Mouse (Mus musculus) limb, embryonic 15.5 days (tissue): ENCODE data around the gene Rasl11b. TPM values are rescaled to one million over a fixed set of nuclear protein-coding genes. Genes with fewer than 3 reads are reported as not detected.
A peak's percentile ranks its signal among the peaks of the same experiment; 100 is the strongest.

Experiments used
- ATAC-seq: fragments of 200-750 bp; cut with Nextera tagmentation; 2 replicates; pipeline ENCODE4 v1.8.0; 2017; ENCODE audit warnings: low read depth, moderate TSS enrichment; ENCODE audit not compliant: insufficient number of reproducible peaks, low FRiP score, low TSS enrichment
- H3K27ac ChIP-seq: fragments of 300-500 bp; sonication (generic); 2 replicates; pipeline ENCODE4 v1.5.1; 2015; ENCODE audit warnings: moderate library complexity, mild to moderate bottlenecking, inconsistent platforms
- H3K27me3 ChIP-seq: fragments of 300-500 bp; sonication (generic); 2 replicates; pipeline ENCODE4 v1.6.1; 2015; ENCODE audit warnings: inconsistent platforms
- H3K36me3 ChIP-seq: fragments of 300-500 bp; sonication (generic); 2 replicates; pipeline ENCODE4 v1.6.1; 2015; ENCODE audit warnings: inconsistent platforms
- H3K4me1 ChIP-seq: fragments of 300-500 bp; sonication (generic); 2 replicates; pipeline ENCODE4 v1.6.1; 2015; ENCODE audit warnings: inconsistent platforms
- H3K4me2 ChIP-seq: fragments of 300-500 bp; sonication (generic); 2 replicates; pipeline ENCODE4 v1.6.1; 2015; ENCODE audit warnings: mild to moderate bottlenecking, inconsistent platforms
- H3K4me3 ChIP-seq: fragments of 300-500 bp; sonication (generic); 2 replicates; pipeline ENCODE4 v1.5.1; 2015; ENCODE audit warnings: mild to moderate bottlenecking, inconsistent platforms
- H3K9ac ChIP-seq: fragments of 300-500 bp; sonication (generic); 2 replicates; pipeline ENCODE4 v1.6.1; 2015; ENCODE audit warnings: inconsistent platforms
- H3K9me3 ChIP-seq: fragments of 300-500 bp; sonication (generic); 2 replicates; pipeline ENCODE4 v1.6.1; 2016; ENCODE audit warnings: inconsistent platforms
- WGBS: fragments of 180-500 bp; shearing (Covaris S2); methylation state at CpG from one replicate; pipeline ENCODE4 v1.1.7; 2015; 5-methylcytosine and 5-hydroxymethylcytosine counted together
- polyA plus RNA-seq: library from polyadenylated mRNA; unstranded; fragments of >200 nt; fragmentation: Nextera tagmentation; extraction: Ambion mirVana; gene quantifications from 2 replicates; pipeline ENCODE4 v1.2.1, GENCODE M21; 2015

Rasl11b gene
- polyA plus RNA-seq, 1 experiment from 2014 or later: 133 TPM

GRCm38 (mm10) chr5:74166642-74167041, 28.4 kb upstream of the Rasl11b start:
- Histone ChIP-seq H3K9me3 (no peaks in the 10 kb centered on the region), H3K4me1 (peaks cover 17% of the 10 kb centered on the region), H3K27ac (no peak overlapping the region), H3K4me2 (no peak overlapping the region), H3K9ac (no peak overlapping the region), H3K27me3 (no peaks in the 10 kb centered on the region), H3K36me3 (no peaks in the 10 kb centered on the region), H3K4me3 (no peak overlapping the region)
- WGBS: 93% methylated on average over 3 of the region's 3 CpGs
- ATAC-seq: no peak

DNA sequence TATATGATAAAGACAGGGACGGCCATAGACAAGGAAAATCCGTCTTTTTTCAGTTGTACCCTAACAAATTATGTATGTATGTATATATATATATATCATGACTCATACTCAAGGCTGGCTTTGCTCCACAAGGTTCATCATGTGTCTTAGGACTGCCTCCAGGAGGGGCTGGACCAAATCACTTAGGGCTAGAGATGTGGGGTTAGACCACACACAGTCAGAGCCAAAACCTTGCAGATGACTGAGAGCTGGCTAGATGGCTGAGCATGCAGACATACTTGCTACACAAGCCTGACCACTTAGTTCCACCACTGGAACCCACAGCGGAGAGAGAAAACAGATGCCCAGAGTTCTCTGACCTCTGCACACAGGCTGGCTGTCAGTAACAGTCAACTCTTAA, 27.0 kb upstream of the Rasl11b start:
- no peak overlapping the region for H3K27ac ChIP-seq
- 65% methylated on average over 3 of the region's 3 CpGs for WGBS
- no peaks in the 10 kb centered on the region for H3K9me3 ChIP-seq
- no peaks in the 10 kb centered on the region for H3K36me3 ChIP-seq
- no peak overlapping the region for H3K4me2 ChIP-seq
- no peak overlapping the region for H3K9ac ChIP-seq
- peaks cover 20% of the 10 kb centered on the region for H3K4me1 ChIP-seq
- no peaks in the 10 kb centered on the region for H3K27me3 ChIP-seq
- no peak overlapping the region for H3K4me3 ChIP-seq
- no peak for ATAC-seq

GRCm38 (mm10) chr5:74171768-74172167, 23.3 kb upstream of the Rasl11b start:
- Histone ChIP-seq H3K27me3 (no peaks in the 10 kb centered on the region), H3K9me3 (no peaks in the 10 kb centered on the region), H3K27ac (peak overlapping the region; percentile 86), H3K4me2 (no peak overlapping the region), H3K4me3 (no peak overlapping the region), H3K4me1 (peaks cover 51% of the 10 kb centered on the region), H3K9ac (no peak overlapping the region), H3K36me3 (no peaks in the 10 kb centered on the region)
- WGBS: 56% methylated on average over 9 of the region's 9 CpGs
- ATAC-seq: no peak

DNA sequence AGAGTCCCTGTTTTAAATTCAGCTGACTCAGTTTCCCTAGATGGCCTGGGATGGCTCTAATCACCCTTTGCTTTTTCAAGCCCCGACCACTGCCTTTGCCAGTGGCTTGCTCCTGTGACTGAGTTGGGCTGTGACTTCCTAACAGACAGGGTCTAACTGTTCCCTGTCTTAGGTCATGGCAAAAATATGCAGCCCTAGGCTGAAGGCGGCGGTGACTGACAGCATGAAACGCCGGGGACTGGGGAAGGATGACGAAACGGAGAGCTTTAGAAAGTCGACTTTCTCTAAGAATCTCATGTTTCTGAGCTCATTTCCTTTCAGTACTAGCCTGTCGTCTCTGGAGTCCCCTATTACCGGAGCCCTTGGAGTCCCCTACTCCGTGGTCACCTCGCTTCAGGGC, 22.9 kb upstream of the Rasl11b start:
- H3K4me3 ChIP-seq: no peak overlapping the region
- no peak overlapping the region for H3K4me2 ChIP-seq
- H3K27ac ChIP-seq: peak overlapping the region; percentile 86
- H3K9ac ChIP-seq: no peak overlapping the region
- ATAC-seq: 0 out of 2 replicates have a peak, but pooled peaks have one; percentile 57
- WGBS: 33% methylated on average over 12 of the region's 12 CpGs
- H3K4me1 ChIP-seq: peaks cover 52% of the 10 kb centered on the region
- no peaks in the 10 kb centered on the region for H3K27me3 ChIP-seq
- H3K9me3 ChIP-seq: no peaks in the 10 kb centered on the region
- no peaks in the 10 kb centered on the region for H3K36me3 ChIP-seq

DNA sequence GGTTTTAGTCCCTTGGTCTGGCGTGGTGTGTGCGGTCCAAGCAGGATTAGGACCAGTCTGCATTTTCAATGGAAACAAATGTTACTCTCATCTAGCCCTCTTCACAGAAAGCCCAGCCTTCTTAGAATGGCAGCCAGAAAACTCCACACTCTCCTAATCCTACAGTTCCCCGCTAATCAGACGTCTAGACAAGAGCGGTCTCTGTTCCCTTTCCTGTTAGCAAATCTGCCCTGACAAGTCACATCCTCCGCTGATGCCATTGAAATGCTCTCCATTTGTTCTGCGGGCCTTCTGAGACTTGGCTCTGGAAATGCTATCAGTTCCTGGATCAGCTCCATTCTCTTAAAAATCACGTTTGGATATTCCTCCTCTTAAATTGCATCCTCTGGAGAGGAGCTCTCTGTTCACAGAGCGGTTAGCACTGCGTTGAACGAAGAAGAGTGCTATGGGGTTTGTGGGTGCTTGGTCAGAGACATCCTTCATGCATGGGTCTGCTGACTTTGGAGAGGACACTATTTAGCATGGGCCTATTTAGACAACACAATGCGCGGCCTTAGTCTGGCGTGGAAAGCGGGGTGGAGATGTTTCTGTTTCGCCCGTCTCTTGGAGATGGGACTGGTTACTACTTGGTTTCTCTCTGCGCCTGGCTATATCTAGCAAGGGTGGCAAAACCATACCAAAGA, 21.8 kb upstream of the Rasl11b start:
- Histone ChIP-seq H3K4me1 (peaks cover 49% of the 10 kb centered on the region), H3K36me3 (no peaks in the 10 kb centered on the region), H3K9me3 (no peaks in the 10 kb centered on the region), H3K4me3 (no peak overlapping the region), H3K4me2 (no peak overlapping the region), H3K9ac (no peak overlapping the region), H3K27ac (peak overlapping the region; percentile 86), H3K27me3 (no peaks in the 10 kb centered on the region)
- peak; percentile 53; the same call in 1 of the 2 replicates for ATAC-seq
- WGBS: 46% methylated on average over 18 of the region's 18 CpGs

- no peaks in the 10 kb centered on the region for H3K36me3 ChIP-seq
- H3K4me1 ChIP-seq: peaks cover 50% of the 10 kb centered on the region
- WGBS: 27% methylated on average over 14 of the region's 14 CpGs
- no peak overlapping the region for H3K9ac ChIP-seq
- H3K4me2 ChIP-seq: 0 out of 2 replicates have a peak overlapping the region, but pooled peaks have one; percentile 4
- peak overlapping the region; percentile 62 for H3K27ac ChIP-seq
- H3K9me3 ChIP-seq: no peaks in the 10 kb centered on the region
- H3K4me3 ChIP-seq: no peak overlapping the region
- peak; percentile 53 for ATAC-seq
- H3K27me3 ChIP-seq: no peaks in the 10 kb centered on the region
These were observed 19.4 kb upstream of the Rasl11b start for GRCm38 (mm10) chr5:74175526-74176270.

DNA sequence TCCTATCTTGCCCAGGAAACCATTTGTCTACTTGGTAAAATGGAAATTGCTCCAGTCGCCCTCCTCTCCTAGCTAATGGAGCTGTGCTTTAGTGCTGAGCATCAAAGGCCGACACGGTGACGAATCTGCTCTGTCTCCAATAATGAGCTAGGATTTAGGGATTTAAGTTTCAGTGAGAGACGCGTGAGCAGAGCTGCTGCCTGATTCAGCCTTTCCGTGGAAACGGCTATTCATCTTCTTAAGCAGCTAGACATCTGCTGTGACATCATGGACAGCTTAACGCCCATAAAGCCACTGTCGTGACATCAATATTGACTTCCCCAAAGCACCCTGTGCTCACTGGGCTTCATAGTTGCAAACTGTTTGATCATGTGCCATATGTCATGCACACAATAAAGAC, 14.9 kb upstream of the Rasl11b start:
- Histone ChIP-seq H3K27ac (no peak overlapping the region), H3K4me2 (no peak overlapping the region), H3K4me1 (peaks cover 25% of the 10 kb centered on the region), H3K36me3 (no peaks in the 10 kb centered on the region), H3K27me3 (no peaks in the 10 kb centered on the region), H3K4me3 (no peak overlapping the region), H3K9me3 (no peaks in the 10 kb centered on the region), H3K9ac (no peak overlapping the region)
- 30% methylated on average over 10 of the region's 10 CpGs for WGBS
- no peak for ATAC-seq

DNA sequence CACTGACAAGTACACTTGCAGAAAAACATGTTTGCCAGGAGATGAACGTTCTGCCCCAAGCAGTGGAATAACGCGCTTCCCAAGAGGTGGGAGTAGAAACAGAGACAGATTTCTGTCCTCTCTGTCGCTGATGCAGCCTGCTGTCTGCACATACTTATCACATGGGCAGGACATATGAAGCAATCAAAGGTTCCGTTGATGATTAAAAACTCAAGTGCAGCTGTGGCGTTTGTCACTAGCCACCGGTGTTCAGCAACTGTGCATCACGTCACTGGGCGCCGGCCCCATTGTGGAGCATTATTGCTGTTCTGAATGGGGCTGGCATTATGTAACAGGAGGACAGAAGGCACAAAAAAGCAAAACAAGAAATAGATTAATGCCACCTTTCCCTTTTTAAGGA, 12.0 kb upstream of the Rasl11b start:
- 60% methylated on average over 10 of the region's 10 CpGs for WGBS
- no peaks in the 10 kb centered on the region for H3K36me3 ChIP-seq
- no peak overlapping the region for H3K9ac ChIP-seq
- no peak overlapping the region for H3K4me3 ChIP-seq
- no peak overlapping the region for H3K4me2 ChIP-seq
- no peaks in the 10 kb centered on the region for H3K9me3 ChIP-seq
- 0 out of 2 replicates have a peak, but pooled peaks cover 10% of the 10 kb centered on the region for H3K4me1 ChIP-seq
- ATAC-seq: no peak
- no peak overlapping the region for H3K27ac ChIP-seq
- H3K27me3 ChIP-seq: no peaks in the 10 kb centered on the region

GRCm38 (mm10) chr5:74184607-74185006, 10.5 kb upstream of the Rasl11b start:
- Histone ChIP-seq H3K4me1 (peaks cover 16% of the 10 kb centered on the region), H3K27ac (no peak overlapping the region), H3K4me2 (no peak overlapping the region), H3K36me3 (no peaks in the 10 kb centered on the region), H3K4me3 (no peak overlapping the region), H3K9ac (no peak overlapping the region), H3K9me3 (no peaks in the 10 kb centered on the region), H3K27me3 (no peaks in the 10 kb centered on the region)
- WGBS: 68% methylated on average over 9 of the region's 9 CpGs
- ATAC-seq: no peak

DNA sequence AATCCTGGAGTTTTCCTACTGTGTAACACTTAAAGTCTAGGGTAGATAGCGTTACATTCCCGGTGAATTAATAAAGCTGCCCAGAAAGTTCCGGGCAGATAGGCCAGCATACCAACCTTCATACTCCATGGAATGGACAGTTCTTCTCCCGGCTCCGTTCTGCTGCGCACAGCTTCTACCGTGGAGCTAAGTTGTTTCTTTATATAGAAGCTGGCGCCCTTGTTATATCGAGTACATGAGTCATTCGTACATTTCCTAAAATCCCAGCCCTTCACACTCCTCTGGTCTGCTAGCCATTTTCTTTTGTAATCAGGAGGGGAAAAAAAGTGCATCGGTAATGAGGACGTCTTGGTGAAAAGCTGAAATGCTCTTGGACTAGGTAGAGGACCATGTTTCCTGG, 7.0 kb upstream of the Rasl11b start:
- Histone ChIP-seq H3K27ac (no peak overlapping the region), H3K27me3 (no peaks in the 10 kb centered on the region)
- 82% methylated on average over 12 of the region's 12 CpGs for WGBS

DNA sequence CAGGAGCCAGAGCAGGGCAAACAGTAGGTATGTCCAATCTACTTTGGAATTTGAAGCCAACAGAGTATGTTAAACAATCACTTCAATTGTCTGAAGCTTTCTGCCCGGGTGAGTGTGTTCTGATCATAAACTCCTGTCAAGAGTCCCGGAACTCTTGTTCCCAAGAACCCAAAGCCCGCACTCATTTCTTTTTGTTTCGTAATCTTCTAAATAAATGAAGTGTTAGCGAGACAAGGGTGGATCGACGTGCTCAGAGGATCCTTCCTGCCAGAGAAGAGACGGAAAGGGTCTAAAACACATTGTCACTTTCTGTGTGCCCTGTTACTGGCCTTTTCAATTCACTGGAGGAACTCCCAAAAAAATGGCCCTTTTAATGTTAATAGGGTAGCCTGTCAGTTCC, 6.2 kb upstream of the Rasl11b start:
- no peak overlapping the region for H3K27ac ChIP-seq
- WGBS: 77% methylated on average over 8 of the region's 8 CpGs

More for the DNA sequence above, 7.0 kb upstream of the Rasl11b start:
- no peak for ATAC-seq
- no peaks in the 10 kb centered on the region for H3K9me3 ChIP-seq
- H3K36me3 ChIP-seq: no peaks in the 10 kb centered on the region
- no peak overlapping the region for H3K4me3 ChIP-seq
- H3K9ac ChIP-seq: no peak overlapping the region
- peaks cover 31% of the 10 kb centered on the region for H3K4me1 ChIP-seq
- no peak overlapping the region for H3K4me2 ChIP-seq

DNA sequence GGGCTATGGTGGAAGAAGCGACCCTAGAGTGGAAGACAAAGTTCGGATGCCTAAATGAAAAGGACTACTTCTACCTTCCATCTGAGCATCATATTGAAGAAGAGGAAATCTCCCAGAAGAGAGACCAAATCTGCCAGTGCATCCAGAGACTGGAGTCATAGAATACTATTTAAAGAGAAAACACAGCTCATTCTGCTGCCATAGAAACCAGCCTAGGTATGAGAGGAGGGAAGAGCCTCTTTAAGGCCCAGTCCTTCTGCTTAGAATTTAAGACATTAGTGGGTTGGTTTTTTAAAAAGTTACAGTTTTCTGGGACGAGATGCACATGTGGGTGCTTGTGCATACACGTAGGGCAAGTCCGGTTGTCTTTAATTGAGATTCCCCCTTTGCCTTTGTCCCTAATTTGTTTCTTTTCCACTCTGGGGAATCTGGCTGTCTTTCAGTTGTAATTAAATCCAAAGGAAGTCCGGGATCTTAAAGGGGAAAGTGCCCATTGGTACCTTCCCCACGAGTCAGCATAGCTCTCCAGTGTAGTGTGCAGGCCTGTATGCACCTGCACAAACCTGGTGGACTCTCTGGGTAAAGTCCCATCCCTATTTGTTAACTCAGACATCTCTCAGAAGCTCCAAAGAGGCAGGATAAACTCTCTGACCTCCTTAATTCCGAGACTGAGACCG, 5.5 kb upstream of the Rasl11b start:
- H3K27me3 ChIP-seq: no peaks in the 10 kb centered on the region
- H3K4me3 ChIP-seq: no peak overlapping the region
- H3K4me1 ChIP-seq: peaks cover 38% of the 10 kb centered on the region
- ATAC-seq: no peak
- 49% methylated on average over 9 of the region's 9 CpGs for WGBS
- H3K36me3 ChIP-seq: no peaks in the 10 kb centered on the region
- H3K4me2 ChIP-seq: no peak overlapping the region
- H3K9me3 ChIP-seq: no peaks in the 10 kb centered on the region
- no peak overlapping the region for H3K9ac ChIP-seq
- peak overlapping the region; percentile 19; the same call in 1 of the 2 replicates for H3K27ac ChIP-seq

More for the DNA sequence above, 6.2 kb upstream of the Rasl11b start:
- Histone ChIP-seq H3K9ac (no peak overlapping the region), H3K27me3 (no peaks in the 10 kb centered on the region), H3K9me3 (no peaks in the 10 kb centered on the region), H3K4me1 (peaks cover 34% of the 10 kb centered on the region), H3K4me3 (no peak overlapping the region), H3K36me3 (no peaks in the 10 kb centered on the region), H3K4me2 (no peak overlapping the region)
- ATAC-seq: no peak
